ENCODE assay signal across 20 mouse cellular contexts in the genomic region with DNA sequence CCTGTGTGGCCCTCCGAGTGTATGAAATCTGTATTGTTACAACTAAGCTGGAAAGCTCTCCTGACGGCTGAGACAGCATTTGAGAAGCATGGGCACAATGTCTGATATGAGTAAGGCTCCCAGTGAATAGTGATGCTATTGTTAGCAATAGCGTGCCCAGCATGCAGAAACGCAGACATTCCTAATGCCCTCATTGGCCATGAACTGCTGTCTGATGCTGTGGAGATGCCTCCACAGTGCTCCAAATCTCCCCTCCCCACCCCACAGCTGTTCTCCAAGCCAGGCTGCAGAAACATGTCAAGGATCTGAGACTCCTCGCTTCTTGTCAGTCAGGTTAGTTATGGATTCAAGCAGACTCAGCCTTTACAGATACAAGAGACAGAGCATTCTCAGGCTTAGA. TPM values are rescaled to one million over a fixed set of nuclear protein-coding genes. Genes with fewer than 3 reads are reported as not detected.
DNase-seq lines count a peak whose midpoint lies in the region; TF ChIP-seq lines count a peak whose summit lies in the region.
"Had no signal": no experiment of that assay in that cellular context is flagged by ENCODE, and none has a peak within 500 bp of the region (broad histone marks: within the 10 kb centered on the region; RNA-seq: fewer than 3 reads in every experiment).

No protein-coding gene starts in this region.

- H3K27ac ChIP-seq in layer of hippocampus, adult 2 months, result peak overlapping the region; percentile 56; the same call in 1 of the 2 replicates
- H3K27ac ChIP-seq: forebrain, embryonic 12.5 days; gastrocnemius, adult 2 months; heart, embryonic 13.5 days had no signal

- TF ChIP-seq CTCF in layer of hippocampus, adult 2 months (conservative IDR thresholded peaks at IDR 0.05), result no peak

- DNase-seq in cerebellum, adult 11-12 months, result peak; percentile 3
- no peak for DNase-seq in cerebellum, postnatal 14 days
- peak in 1 of 2 experiments; percentile 11 for DNase-seq in layer of hippocampus, adult 2 months (ENCODE audit: low spot score in 2 of 2)
- no peak for DNase-seq in layer of hippocampus, adult 9-10 months (ENCODE audit: low spot score)
- DNase-seq in right cerebral cortex, adult 2 months (ENCODE audit: low spot score in 2 of 2), result peak; percentile 5 to 17
- DNase-seq in right cerebral cortex, postnatal 14 days, result no peak
- peak; percentile 70 for DNase-seq in telencephalon, adult 2 months (ENCODE audit: low read depth, low spot score)
- DNase-seq in spleen, adult 12 weeks (ENCODE audit: low spot score), result no peak
- DNase-seq: adrenal gland, adult 2 months; gastrocnemius, adult 2 months; heart, adult 11 months; heart, postnatal 4 days; kidney, adult 2 months; kidney, postnatal 14 days; liver; lung, adult 18-20 months; right cerebral cortex, postnatal 4 days had no signal

- no peak overlapping the region for H3K4me3 ChIP-seq in layer of hippocampus, adult 2 months
- H3K4me3 ChIP-seq: forebrain, embryonic 12.5 days; gastrocnemius, adult 2 months; heart, embryonic 13.5 days had no signal

RNA-seq across cellular contexts. Expression of a gene that starts 58.7 kb away (rescaled TPM):
- under 1 TPM; 0.12 to 0.59 TPM for total RNA-seq in layer of hippocampus, adult 2 months (2021)
- total RNA-seq: MEL had no signal

Comparison
In these comparisons a context has a peak if more than half of its experiments do, and no peak if none do; other contexts are left out.
1. DNase-seq: peak in cerebellum, adult 11-12 months (single experiment), right cerebral cortex, adult 2 months (2 of 2) and telencephalon, adult 2 months (single experiment); none in cerebellum, postnatal 14 days (0 of 2), layer of hippocampus, adult 9-10 months (single experiment), right cerebral cortex, postnatal 14 days (single experiment) and spleen, adult 12 weeks (single experiment).